Mouse (Mus musculus): Measurements from ENCODE around the gene Rsph6a.
A peak's percentile ranks its signal among the peaks of the same experiment; 100 is the strongest.

Rsph6a gene

DNA sequence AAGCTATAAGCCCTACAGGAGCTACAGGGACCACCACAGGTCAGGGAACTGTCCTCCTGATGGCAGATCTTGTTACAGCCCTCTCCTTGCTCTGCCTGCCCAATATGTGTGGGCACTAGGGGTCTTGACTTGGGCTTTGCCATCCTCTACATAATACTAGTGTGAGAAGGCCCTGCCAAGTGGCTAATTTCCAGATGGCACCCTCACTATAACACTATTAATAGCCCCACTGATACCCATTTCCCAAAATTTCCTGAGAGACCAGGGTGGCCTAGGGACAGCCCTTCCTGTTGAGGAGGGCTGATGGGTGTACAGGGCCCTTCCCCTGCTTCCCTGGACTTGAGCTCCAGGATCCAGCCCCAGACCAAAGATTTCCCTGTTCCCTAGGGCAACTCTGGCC lies 43.4 kb downstream of the Rsph6a start:
- DNase-seq (ENCODE audit: extremely low spot score, low spot score): no peak

DNA sequence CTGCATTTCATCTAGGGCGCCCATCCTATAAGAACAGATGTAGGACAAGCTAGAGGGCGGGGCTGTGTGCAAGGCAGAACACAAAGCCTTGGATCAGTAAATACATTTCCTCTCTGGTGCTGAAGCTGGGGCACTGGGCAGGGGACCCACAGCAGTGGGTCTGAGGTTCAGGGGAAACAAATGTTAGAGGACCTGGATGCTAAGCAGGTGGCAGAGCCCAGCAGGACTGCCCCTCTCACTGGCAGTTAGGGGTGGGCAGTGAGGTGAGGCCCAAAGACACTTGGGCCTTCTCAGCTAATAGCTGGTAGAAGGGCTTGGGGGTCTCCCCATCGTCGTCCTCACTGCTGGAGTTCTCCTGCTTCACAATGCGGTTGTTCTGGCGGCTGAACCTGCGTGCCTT lies 44.3 kb downstream of the Rsph6a start:
- DNase-seq (ENCODE audit: extremely low spot score, low spot score): no peak

DNA sequence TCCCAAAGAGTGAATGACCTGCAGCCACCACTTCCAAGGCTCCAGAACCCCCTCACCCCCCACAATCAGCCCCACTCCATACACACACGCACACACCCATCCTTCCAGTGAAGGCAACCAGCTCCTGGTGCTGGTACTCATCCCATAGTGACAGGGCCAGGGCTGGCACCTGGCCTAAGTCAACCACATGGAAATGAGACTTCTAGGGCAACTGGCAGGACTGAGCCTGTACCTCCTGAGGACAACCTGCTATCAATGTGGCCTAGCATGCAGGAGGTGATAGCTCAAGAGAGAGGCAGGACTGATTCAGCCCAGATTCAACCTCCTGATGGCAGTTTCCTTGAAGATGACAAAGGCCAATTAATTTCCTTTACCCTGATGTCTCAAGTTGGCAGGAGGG lies 45.8 kb downstream of the Rsph6a start:
- no peak for DNase-seq (ENCODE audit: extremely low spot score, low spot score)

DNA sequence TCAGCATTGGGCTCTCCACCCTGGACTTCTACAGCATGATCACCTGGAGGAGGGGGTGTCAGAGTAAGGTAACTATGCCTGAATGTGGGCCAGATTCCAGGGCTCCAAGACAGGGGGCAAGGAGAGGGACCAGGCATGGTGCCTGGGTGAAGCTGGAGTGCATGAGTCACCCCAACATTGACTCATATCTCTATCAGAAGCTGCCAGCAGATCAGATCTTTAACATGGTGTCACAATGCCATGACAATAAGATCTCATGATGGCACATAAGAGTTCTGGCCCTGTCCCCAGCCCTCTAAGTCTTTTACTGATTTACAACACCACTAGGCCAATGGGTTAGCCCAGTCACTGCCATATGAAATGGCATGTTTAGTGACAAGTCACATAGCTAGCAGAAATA lies 49.3 kb downstream of the Rsph6a start:
- DNase-seq (ENCODE audit: extremely low spot score, low spot score): no peak

DNA sequence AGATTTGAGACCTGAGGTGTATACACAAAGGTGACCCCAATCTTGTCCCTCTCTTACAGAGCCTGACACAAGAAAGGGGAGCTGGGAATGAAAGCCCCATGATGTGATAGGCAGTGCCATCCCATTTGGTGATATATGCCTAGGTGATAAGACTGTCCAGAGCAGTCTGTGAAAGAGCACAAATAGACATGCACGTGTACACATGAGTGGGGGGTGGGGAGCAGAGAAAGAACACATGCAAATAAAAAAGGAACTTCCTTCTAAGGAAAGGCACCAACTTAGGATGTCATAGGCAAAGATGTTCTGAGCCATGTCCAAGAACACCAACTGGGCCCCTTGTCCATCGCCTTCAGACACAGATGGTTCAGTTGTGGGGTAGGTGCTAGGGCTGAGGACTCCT lies 50.0 kb downstream of the Rsph6a start:
- DNase-seq (ENCODE audit: extremely low spot score, low spot score): no peak

DNA sequence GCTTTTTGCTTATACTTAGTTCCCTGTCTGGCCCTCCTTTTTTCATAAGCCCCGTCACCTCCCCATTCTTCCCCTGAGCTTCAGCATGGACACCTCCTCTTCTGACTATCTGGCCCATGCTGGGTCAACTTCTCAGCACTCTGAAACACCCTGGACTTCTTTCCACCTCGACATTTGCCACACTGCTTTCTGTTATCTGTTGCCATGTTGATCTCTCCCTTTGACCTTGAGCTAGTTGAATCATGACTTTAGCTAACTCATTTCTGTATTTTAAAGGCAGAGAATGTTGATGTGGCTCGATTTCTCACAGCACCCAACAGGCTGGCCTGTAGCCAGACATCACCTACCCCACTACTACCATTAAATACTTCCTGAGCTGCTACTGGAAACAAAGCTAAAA lies 52.9 kb downstream of the Rsph6a start:
- no peak for DNase-seq (ENCODE audit: extremely low spot score, low spot score)

DNA sequence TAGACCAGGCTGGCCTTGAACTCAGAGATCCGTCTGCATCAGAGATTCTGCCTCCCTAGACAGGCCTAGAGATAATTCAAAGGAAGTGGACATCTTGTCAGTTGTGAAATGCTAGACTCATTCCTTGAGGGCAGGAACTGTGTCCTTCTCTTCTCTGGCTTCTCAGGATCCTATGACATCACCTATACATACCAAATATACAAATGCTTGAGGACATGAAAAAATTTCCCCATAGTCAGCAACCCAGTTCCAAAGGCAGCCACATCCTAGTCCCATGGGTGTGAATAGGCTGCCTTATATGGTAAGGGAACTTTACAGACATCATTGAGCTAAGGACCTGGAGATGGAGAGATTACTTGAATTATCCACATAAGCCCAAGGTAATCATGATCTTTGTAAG lies 55.1 kb downstream of the Rsph6a start:
- no peak for DNase-seq (ENCODE audit: extremely low spot score, low spot score)

DNA sequence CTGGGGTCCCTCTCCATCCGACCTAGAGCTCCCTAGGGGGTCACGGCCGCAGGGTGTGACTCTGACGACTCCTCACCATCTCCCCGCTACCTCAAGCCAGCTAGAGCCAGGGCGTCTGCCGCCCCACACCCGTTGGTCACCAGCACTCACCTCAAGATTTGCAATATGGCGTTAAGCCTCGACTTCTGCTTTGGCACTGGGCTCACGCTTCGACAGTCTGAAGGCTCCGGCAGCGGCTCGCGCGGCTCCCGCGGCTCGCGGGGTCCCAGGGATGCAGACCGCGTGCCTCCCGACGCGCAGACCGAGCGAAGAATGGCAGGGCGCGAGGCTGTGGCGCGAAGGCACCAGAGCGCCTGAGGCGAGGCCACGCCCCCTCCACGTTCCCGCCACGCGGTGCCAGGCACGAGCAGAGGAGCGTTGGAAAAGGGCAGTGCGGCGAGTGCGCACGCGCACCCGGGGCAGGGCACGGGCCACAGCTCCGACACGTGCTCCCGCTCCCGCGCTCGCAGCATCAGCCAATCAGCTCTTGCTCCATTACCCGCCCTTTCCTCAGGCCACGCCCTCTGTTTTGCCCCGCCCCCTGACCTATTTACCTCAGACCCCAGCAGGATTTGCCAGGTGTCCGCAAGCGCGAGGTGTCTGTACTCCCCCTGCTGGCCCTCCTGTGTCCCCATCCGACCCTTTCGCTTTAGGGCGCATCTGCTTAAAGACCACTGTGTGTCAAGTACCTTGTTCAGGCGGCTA lies 63.7 kb downstream of the Rsph6a start, which contains the start of gene Gm4969:
TSS of gene Gm4969 (minus strand) at position 341 of the 744 bp plus-strand sequence.
- peak; percentile 67 for DNase-seq (ENCODE audit: extremely low spot score, low spot score)

DNA sequence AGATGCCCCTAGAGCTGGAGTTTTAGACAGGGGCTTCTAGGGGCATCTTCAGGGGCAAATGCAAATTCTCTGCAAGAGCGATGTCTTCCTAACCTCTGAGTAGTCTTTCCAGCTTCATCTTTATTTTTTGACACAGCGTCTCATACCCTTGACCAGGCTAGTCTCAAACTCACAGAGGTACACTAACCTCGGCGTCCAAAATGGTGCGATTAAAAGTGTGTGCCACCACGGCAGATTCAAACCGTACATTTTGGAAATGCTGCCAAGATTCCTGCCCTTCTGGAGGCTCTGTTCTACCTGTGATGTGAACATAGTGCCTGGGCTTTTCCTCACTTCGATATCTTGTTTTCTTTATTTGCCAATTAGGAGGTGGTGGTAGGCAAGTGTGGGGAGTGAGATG lies 64.6 kb downstream of the Rsph6a start:
- no peak for DNase-seq (ENCODE audit: extremely low spot score, low spot score)

DNA sequence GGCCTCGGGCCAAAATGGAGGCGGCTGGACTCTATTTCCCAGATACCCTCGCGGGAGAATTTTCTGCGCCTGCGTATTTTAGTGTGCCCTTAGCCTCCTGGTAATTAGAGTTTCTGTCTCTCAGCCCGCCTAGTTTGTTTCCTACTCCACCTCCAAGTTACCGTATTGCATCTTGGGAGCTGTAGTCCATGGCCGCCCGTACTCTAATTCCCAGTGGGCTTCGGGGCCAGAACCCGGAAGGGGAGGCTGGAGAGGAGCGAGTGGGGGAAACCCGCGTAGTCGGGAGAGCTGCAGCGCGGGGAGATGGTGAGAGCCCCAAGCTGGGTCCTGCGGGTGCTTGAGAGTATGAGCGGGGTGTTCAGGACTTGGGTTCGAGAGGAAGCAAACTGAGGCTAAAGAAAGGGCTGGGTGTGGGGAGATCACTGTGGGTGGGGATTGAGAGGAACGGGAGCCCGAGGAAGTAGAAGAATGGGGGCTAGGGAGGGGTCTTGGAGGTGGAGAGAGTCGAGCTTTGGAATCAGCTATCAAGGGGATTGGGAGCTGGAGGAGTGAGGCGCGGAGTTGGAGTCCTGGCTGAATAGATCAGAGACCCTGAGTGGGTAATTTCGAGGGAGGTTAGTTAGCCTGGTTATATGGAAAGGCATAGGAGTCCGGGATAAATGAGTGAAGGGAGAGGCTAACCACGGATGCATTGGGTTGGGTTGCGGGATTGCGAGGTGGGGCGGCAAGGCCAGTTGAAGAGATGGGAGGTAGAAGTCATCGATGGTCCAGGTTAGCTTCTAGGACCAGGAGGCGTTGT lies 65.3 kb downstream of the Rsph6a start, which contains the start of gene Fbxo46:
TSS of gene Fbxo46 (plus strand) at position 229 of the 799 bp plus-strand sequence.
- peak; percentile 87 for DNase-seq (ENCODE audit: extremely low spot score, low spot score)

DNA sequence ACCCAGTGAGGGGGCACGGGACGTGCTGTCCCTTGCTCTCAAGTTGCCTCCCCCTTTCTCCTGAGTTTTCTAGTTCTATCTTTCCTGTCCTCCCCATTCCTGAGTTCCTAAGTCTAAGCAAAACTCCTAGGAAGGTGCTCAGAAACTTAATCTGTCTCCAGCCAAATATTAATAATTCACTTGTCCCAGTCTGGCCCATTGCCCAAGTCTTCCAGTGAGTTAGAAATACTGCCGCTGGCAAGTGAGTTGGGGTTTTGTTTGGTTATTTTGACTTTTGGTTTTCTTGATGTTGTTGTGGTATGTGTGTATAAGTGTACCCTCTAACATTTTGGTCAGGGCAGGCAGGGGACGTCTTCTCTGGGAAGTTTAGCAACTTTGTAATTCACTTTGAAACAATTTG lies 67.2 kb downstream of the Rsph6a start:
- no peak for DNase-seq (ENCODE audit: extremely low spot score, low spot score)

Measured in neural tube, embryonic 10.5 days (tissue).